Mouse (Mus musculus) spleen, adult 2 months (tissue): ENCODE measurements around the gene Hist1h2ao. TPM values are rescaled to one million over a fixed set of nuclear protein-coding genes. Genes with fewer than 3 reads are reported as not detected.
A peak's percentile ranks its signal among the peaks of the same experiment; 100 is the strongest.
"Not testable (repeated sequence)": the region's sequence is repeated elsewhere in the genome, so short reads cannot be mapped to it uniquely, and the experiment has no call there.

Experiments
- DNase-seq, 2 experiments: peaks; one replicate each; pipeline versions ENCODE4 v3.0.0 to v3.0.0-alpha.2; 2012 to 2021; ENCODE audit warnings: low spot score in 2 of 2, low read depth in 1 of 2
- H3K27ac ChIP-seq: fragments of 200-500 bp; 2 replicates; pipeline ENCODE4 v1.5.1; 2012; ENCODE audit warnings: low read length, inconsistent platforms; ENCODE audit not compliant: insufficient read depth
- H3K27me3 ChIP-seq: fragments of 200-500 bp; 2 replicates; pipeline ENCODE4 v1.6.1; 2012; ENCODE audit warnings: mild to moderate bottlenecking, moderate library complexity, low read length, inconsistent platforms; ENCODE audit not compliant: control insufficient read depth, insufficient read depth
- H3K36me3 ChIP-seq: fragments of 200-500 bp; 2 replicates; pipeline ENCODE4 v1.6.1; 2012; ENCODE audit warnings: mild to moderate bottlenecking, low read length, inconsistent platforms; ENCODE audit not compliant: control insufficient read depth, insufficient read depth
- H3K4me1 ChIP-seq: fragments of 200-500 bp; 2 replicates; pipeline ENCODE4 v1.6.1; 2011; ENCODE audit warnings: inconsistent platforms; ENCODE audit not compliant: control insufficient read depth, insufficient read depth, insufficient read length
- H3K4me3 ChIP-seq: fragments of 200-500 bp; 2 replicates; pipeline ENCODE4 v1.5.1; 2011; ENCODE audit warnings: mild to moderate bottlenecking, inconsistent platforms; ENCODE audit not compliant: insufficient read depth, insufficient read length; ENCODE audit errors: extremely low read depth
- CTCF ChIP-seq: fragments of 200-500 bp; IDR thresholded peaks from 2 replicates; pipeline ENCODE4 v1.5.1; 2011; ENCODE audit warnings: mild to moderate bottlenecking, inconsistent platforms; ENCODE audit not compliant: insufficient read depth, insufficient read length, insufficient replicate concordance; ENCODE audit errors: extremely low read depth
- POLR2A ChIP-seq: fragments of 200-500 bp; IDR thresholded peaks from 2 replicates; pipeline ENCODE4 v1.6.1; 2011; ENCODE audit warnings: low read depth, low read length, inconsistent platforms
- WGBS: fragments of 180-500 bp; shearing (Covaris S2); methylation state at CpG from one replicate; pipeline ENCODE4 v1.1.7; 2018; 5-methylcytosine and 5-hydroxymethylcytosine counted together
- polyA plus RNA-seq: library from polyadenylated mRNA; depleted of rRNA; stranded (reverse); fragments of >200 nt; gene quantifications from 2 replicates; pipeline ENCODE4 v1.2.3, GENCODE M21; 2012

The Hist1h2ao gene
- polyA plus RNA-seq, 1 experiment, result not detected

- Histone ChIP-seq H3K36me3 (no peaks in the 10 kb centered on the region), H3K27ac (no peak overlapping the region), H3K27me3 (no peaks in the 10 kb centered on the region), H3K4me1 (no peaks in the 10 kb centered on the region), H3K4me3 (no peak overlapping the region)
- WGBS, result 91% methylated on average over 3 of the region's 3 CpGs
- no peak for DNase-seq
- TF ChIP-seq POLR2A (no peak), CTCF (no peak)
Measured at GRCm38 (mm10) chr13:21828511-21828910, 18.2 kb downstream of the Hist1h2ao start.

- 96% methylated on average over 10 of the region's 10 CpGs for WGBS
- Histone ChIP-seq H3K36me3 (no peaks in the 10 kb centered on the region), H3K4me1 (no peaks in the 10 kb centered on the region), H3K27ac (no peak overlapping the region), H3K4me3 (no peak overlapping the region), H3K27me3 (no peaks in the 10 kb centered on the region)
- DNase-seq, result no peak
- TF ChIP-seq POLR2A (no peak), CTCF (no peak)
Measured at GRCm38 (mm10) chr13:21830344-21830743, 20.1 kb downstream of the Hist1h2ao start.

GRCm38 (mm10) chr13:21831418-21832394 is 21.4 kb downstream of the Hist1h2ao start, which contains the start of gene Hist1h4n:
Hist1h4n (minus strand) TSS chr13:21832196.
- not testable (repeated sequence) for H3K27me3 ChIP-seq, H3K36me3 ChIP-seq, H3K4me1 ChIP-seq, H3K4me3 ChIP-seq
- DNase-seq, result peak in 1 of 2 experiments; percentile 31
- 0 out of 2 replicates have a peak within 1 kb of the TSS, but pooled peaks have one; percentile 9 for H3K27ac ChIP-seq
- WGBS, result under 1% methylated on average over 28 of the region's 58 CpGs

GRCm38 (mm10) chr13:21833461-21833860 is 23.2 kb downstream of the Hist1h2ao start, which contains the start of the genes Hist1h2ap and Hist1h2br:
Hist1h2ap (minus strand) TSS chr13:21833507.
Hist1h2br (plus strand) TSS chr13:21833743.
- not testable (repeated sequence) for H3K27ac ChIP-seq, H3K4me3 ChIP-seq, H3K4me1 ChIP-seq, DNase-seq, H3K36me3 ChIP-seq, H3K27me3 ChIP-seq
- no CpG with 5 or more reads among the region's 24 CpGs for WGBS

DNA sequence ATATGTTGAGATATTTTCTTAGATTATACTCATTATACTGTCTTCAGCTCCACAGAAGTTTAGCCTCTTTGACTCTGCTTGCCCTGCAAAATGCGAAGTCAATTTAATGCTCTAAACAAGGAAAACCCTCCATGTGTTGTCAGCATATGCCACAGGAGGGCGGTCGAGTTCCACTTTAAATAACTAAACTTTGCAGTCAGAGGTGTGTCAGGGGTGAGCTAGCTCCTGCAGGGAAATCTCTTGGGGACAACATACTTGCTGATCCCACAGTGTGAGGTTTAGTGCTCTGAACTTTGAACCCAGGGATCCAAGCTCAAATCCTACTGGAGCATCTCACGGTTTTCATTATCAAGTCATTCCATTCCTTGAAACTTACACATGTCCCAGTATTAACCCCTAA is 30.2 kb downstream of the Hist1h2ao start:
- not testable (repeated sequence) for H3K4me1 ChIP-seq, H3K27me3 ChIP-seq, H3K4me3 ChIP-seq, H3K27ac ChIP-seq, H3K36me3 ChIP-seq, DNase-seq
- WGBS, result no CpG with 5 or more reads among the region's 4 CpGs

GRCm38 (mm10) chr13:21846356-21846755 is 36.1 kb downstream of the Hist1h2ao start:
- H3K27me3 ChIP-seq, H3K36me3 ChIP-seq, DNase-seq: not testable (repeated sequence)

GRCm38 (mm10) chr13:21847883-21848282 is 37.6 kb downstream of the Hist1h2ao start:
- Histone ChIP-seq H3K36me3 (no peaks in the 10 kb centered on the region), H3K4me1 (peaks cover 4% of the 10 kb centered on the region), H3K4me3 (no peak overlapping the region), H3K27ac (no peak overlapping the region), H3K27me3 (no peaks in the 10 kb centered on the region)
- 87% methylated on average over 8 of the region's 8 CpGs for WGBS
- DNase-seq, result no peak
- TF ChIP-seq POLR2A (no peak), CTCF (no peak)

More at GRCm38 (mm10) chr13:21846356-21846755, 36.1 kb downstream of the Hist1h2ao start:
- H3K27ac ChIP-seq, H3K4me3 ChIP-seq, H3K4me1 ChIP-seq: not testable (repeated sequence)

GRCm38 (mm10) chr13:21850696-21851095 is 40.4 kb downstream of the Hist1h2ao start:
- not testable (repeated sequence) for H3K27ac ChIP-seq, H3K36me3 ChIP-seq, H3K4me1 ChIP-seq, H3K4me3 ChIP-seq, DNase-seq, H3K27me3 ChIP-seq
- 88% methylated on average over 1 of the region's 1 CpGs for WGBS
